Mouse (Mus musculus): Measurements from ENCODE around the gene Zdhhc11. TPM values are rescaled to one million over a fixed set of nuclear protein-coding genes. Genes with fewer than 3 reads are reported as not detected.
"Not testable (repeated sequence)": the region's sequence is repeated elsewhere in the genome, so short reads cannot be mapped to it uniquely, and the experiment has no call there.

Gene Zdhhc11
- polyA plus RNA-seq, 1 experiment from 2014 or later, result not detected

DNA sequence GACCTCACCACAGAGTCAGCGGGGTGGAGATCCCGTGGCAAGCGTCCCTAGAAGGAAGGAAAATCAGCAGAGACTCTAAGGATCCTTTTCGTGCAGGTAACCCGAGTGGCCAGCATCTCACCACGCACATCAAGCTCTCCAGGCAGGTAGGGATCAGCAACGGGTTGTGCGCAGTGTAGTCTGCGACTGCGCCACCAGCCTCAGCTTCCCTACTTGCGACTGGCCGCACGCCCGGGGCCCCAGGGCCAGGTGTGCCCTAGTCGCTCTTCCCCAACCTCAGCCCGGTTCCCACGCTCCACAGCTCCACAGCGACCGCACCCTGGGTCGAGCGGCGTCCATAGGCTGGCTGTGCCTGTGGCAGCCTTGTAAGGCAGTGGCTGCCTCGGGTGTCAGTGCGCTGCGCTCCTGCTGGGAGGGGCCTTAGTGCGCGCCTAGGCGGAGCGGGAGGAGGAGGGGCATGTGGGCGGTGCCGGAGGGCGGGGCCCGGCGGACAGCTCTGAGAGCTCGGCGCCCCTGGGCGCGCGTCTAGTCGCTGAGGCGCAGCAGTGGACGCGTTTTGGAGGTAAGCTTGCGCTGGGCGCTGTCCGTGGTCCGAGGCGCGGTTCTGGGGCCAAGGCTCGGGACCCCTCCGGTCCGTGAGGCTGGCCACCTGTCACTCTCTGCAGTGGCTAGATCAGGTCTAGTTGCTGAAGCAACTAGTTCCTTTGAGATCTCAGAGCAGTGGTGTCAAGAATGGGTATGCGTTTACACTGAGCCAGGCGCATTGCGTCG, 45.5 kb downstream of the Zdhhc11 start, which contains the start of gene Tppp:
Tppp (plus strand) TSS at position 460 of the 771 bp plus-strand sequence.
- H3K27ac ChIP-seq, result peak within 1 kb of the TSS; percentile 53
- whole genome bisulfite sequencing, result under 1% methylated on average over 54 of the region's 56 CpGs

DNA sequence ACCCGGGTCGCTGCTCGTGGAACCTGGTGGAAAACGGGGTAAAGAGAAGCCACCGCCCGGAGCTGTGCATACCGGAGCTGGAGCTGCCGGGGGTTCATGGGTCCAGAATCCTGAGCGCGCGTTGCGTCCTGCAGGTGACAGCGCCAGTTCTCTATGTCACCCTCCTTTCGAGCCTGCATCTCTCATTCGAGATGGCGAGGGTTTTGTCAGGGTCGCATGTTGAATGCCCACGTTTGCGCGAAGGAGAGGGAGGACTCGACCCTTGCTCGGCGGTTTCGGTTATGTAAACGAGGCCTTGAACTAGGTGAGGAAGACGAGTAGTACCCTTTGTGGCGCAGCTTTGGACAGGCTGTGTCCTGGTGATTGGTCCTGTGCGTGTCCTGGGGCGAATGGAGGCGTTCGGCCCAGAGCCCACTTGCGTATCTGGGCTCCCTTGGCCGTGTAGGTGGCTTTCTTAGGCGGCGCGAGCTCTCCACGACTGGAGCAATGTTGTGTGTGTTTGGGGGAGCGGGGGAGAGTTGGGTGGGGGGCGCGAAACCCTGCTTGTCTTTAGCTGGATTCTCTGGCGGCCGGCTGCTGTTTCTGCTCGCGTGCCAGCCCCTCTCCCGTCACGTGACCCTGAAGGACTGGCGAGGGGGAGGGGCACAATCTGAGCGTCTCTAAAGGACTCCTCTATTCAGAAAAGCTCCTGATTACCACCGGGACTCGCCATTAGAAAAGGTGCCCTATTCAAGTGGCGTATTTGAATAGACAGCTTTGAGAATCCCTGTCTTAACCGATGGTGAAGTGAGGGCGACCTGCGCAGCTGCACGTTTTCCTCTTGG, 46.4 kb downstream of the Zdhhc11 start:
- WGBS, result under 1% methylated on average over 55 of the region's 55 CpGs
- Histone ChIP-seq H3K27ac (peak overlapping the region; percentile 53), H3K36me3 (no peaks in the 10 kb centered on the region), H3K27me3 (peaks cover 37% of the 10 kb centered on the region), H3K9me3 (replicated peaks) (no peaks in the 10 kb centered on the region), H3K9ac (peak overlapping the region; percentile 64), H3K4me1 (peaks cover 14% of the 10 kb centered on the region), H3K4me2 (replicated peaks) (peak overlapping the region; percentile 97), H3K4me3 (peak overlapping the region; percentile 57)
- peak; percentile 78 for ATAC-seq (ENCODE audit: low FRiP score)

More for the DNA sequence above, 45.5 kb downstream of the Zdhhc11 start, which contains the start of gene Tppp:
- Histone ChIP-seq H3K27me3 (peaks cover 37% of the 10 kb centered on the region), H3K4me1 (0 out of 2 replicates have a peak, but pooled peaks cover 8% of the 10 kb centered on the region), H3K4me3 (peak within 1 kb of the TSS; percentile 57), H3K36me3 (no peaks in the 10 kb centered on the region), H3K9ac (peak within 1 kb of the TSS; percentile 64), H3K9me3 (replicated peaks) (no peaks in the 10 kb centered on the region), H3K4me2 (replicated peaks) (peak within 1 kb of the TSS; percentile 97)
- ATAC-seq (ENCODE audit: low FRiP score), result peak; percentile 92

- 11% methylated on average over 3 of the region's 3 CpGs for WGBS
- 0 out of 2 replicates have a peak, but pooled peaks have one; percentile 27 for ATAC-seq (ENCODE audit: low FRiP score)
- Histone ChIP-seq H3K27me3 (peaks cover 37% of the 10 kb centered on the region), H3K9me3 (replicated peaks) (no peaks in the 10 kb centered on the region), H3K4me1 (peaks cover 16% of the 10 kb centered on the region), H3K4me2 (replicated peaks) (peak overlapping the region; percentile 97), H3K27ac (peak overlapping the region; percentile 53), H3K36me3 (no peaks in the 10 kb centered on the region), H3K4me3 (peak overlapping the region; percentile 57), H3K9ac (peak overlapping the region; percentile 64)
These were observed 47.0 kb downstream of the Zdhhc11 start for GRCm38 (mm10) chr13:74010678-74011077.

DNA sequence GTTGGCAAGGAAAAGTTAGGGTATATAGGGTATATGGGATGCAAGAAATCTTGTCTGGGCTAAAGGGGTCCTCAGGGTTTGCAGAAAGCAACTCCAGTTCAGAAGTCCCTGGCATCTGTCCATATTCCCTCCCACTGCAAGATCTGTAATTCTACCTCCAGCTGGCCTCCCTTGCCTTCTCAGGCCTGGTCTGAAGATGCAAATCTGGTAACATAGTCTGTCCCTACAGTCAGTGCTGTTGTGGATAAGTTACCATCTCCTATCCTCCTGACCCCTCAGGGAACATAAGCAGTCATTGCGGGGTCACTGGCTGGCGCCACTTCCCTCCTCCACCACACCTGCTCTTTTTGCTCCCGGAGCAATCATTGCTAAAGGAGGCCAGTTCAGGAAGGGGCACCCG, 52.3 kb downstream of the Zdhhc11 start:
- WGBS, result 70% methylated on average over 4 of the region's 4 CpGs
- Histone ChIP-seq H3K9ac (no peak overlapping the region), H3K4me1 (peaks cover 13% of the 10 kb centered on the region), H3K36me3 (no peaks in the 10 kb centered on the region), H3K4me3 (no peak overlapping the region), H3K4me2 (replicated peaks) (no peak overlapping the region), H3K27me3 (peaks cover 5% of the 10 kb centered on the region; the same call in 1 of the 2 replicates), H3K27ac (no peak overlapping the region), H3K9me3 (replicated peaks) (no peaks in the 10 kb centered on the region)
- ATAC-seq (ENCODE audit: low FRiP score), result 0 out of 2 replicates have a peak, but pooled peaks have one; percentile 28

GRCm38 (mm10) chr13:74017426-74017825, 53.8 kb downstream of the Zdhhc11 start:
- H3K4me3 ChIP-seq, result no peak overlapping the region
- WGBS, result 72% methylated on average over 4 of the region's 4 CpGs
- no peaks in the 10 kb centered on the region for H3K36me3 ChIP-seq
- no peak overlapping the region for H3K9ac ChIP-seq
- no peak overlapping the region for H3K27ac ChIP-seq
- peaks cover 13% of the 10 kb centered on the region for H3K4me1 ChIP-seq
- H3K4me2 ChIP-seq (replicated peaks), result no peak overlapping the region
- H3K27me3 ChIP-seq, result no peaks in the 10 kb centered on the region
- no peaks in the 10 kb centered on the region for H3K9me3 ChIP-seq (replicated peaks)
- ATAC-seq (ENCODE audit: low FRiP score), result no peak

DNA sequence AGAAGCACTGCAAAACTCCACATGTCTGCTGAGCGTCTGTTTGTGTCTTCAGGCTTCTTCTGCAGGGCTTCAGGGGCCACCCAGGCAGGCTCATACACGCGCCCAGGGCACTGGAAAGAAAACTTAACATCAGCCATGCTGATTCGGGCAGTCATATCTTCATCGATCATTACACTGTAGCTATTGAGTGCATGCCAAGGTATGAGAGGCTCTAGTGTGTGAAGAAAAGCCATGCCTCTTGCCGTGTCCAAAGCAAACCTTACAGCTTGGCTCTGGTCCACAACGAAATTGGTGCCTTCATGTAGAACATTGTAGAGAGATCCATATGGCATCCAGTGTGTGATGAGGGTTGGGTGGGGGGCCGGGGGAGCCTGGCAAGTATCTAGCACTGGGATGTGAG, 55.4 kb downstream of the Zdhhc11 start:
- ATAC-seq (ENCODE audit: low FRiP score); H3K4me2 ChIP-seq (replicated peaks); H3K27ac ChIP-seq; H3K4me3 ChIP-seq; H3K9me3 ChIP-seq (replicated peaks); H3K36me3 ChIP-seq; H3K9ac ChIP-seq; H3K27me3 ChIP-seq: not testable (repeated sequence)
- H3K4me1 ChIP-seq, result peaks cover 13% of the 10 kb centered on the region
- 91% methylated on average over 8 of the region's 8 CpGs for WGBS

DNA sequence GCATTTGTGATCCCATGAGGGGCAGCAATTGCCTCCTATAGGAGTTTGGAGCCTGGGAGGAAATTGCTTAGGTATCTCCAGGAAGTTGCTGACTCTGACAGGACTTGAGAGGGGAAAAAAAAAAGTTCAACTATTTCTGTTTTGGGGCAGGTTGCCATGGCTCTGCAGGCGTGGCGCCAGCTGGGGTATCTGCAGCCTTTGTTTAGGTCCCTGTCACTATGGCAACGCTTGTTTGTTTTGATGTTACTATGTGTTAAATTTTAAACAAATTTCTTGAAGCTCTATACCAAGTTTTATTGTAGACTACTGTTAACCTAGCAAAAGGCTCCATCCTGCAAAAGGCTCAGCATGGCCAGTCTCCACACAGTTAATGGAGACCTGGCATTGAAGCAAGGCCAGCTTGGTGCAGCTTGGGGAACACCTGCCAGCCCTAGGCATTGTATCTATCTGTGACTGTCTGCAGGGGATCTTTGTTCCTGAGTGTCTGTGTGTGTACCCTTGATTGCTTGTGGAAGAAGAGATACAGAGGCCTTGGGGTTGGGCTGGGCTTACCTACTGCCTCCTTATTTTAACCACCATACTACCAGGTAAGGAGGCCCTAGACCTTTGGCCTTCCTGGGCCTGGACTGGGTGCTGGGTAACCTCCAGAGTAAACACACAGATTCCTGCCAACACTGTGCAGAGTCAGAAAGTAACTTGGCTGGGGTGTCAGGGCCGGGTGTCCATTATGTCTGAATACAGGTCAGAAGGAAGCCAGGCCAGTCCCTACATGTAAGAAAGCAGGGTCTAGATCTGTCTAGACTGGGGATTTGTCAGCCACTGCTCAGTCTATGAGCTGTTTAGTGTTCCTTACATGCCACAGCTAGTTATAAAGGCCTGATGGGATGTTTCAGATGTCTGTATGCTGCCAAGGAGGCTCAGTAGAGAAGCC, 61.8 kb downstream of the Zdhhc11 start:
- no peaks in the 10 kb centered on the region for H3K27me3 ChIP-seq
- H3K4me2 ChIP-seq (replicated peaks), result no peak overlapping the region
- peak; percentile 20; the same call in 1 of the 2 replicates for ATAC-seq (ENCODE audit: low FRiP score)
- no peak overlapping the region; the same call in 1 of the 2 replicates for H3K9ac ChIP-seq
- 67% methylated on average over 4 of the region's 4 CpGs for WGBS
- no peaks in the 10 kb centered on the region for H3K36me3 ChIP-seq
- no peak overlapping the region for H3K27ac ChIP-seq
- H3K4me3 ChIP-seq, result no peak overlapping the region
- no peaks in the 10 kb centered on the region for H3K9me3 ChIP-seq (replicated peaks)
- peaks cover 6% of the 10 kb centered on the region; the same call in 1 of the 2 replicates for H3K4me1 ChIP-seq

GRCm38 (mm10) chr13:74026215-74026614, 62.6 kb downstream of the Zdhhc11 start:
- Histone ChIP-seq H3K4me3 (no peak overlapping the region), H3K27ac (no peak overlapping the region), H3K4me1 (peaks cover 6% of the 10 kb centered on the region; the same call in 1 of the 2 replicates), H3K4me2 (replicated peaks) (no peak overlapping the region), H3K36me3 (no peaks in the 10 kb centered on the region), H3K9me3 (replicated peaks) (no peaks in the 10 kb centered on the region), H3K9ac (no peak overlapping the region; the same call in 1 of the 2 replicates), H3K27me3 (no peaks in the 10 kb centered on the region)
- 0 out of 2 replicates have a peak, but pooled peaks have one; percentile 31 for ATAC-seq (ENCODE audit: low FRiP score)
- WGBS, result 25% methylated on average over 2 of the region's 2 CpGs

DNA sequence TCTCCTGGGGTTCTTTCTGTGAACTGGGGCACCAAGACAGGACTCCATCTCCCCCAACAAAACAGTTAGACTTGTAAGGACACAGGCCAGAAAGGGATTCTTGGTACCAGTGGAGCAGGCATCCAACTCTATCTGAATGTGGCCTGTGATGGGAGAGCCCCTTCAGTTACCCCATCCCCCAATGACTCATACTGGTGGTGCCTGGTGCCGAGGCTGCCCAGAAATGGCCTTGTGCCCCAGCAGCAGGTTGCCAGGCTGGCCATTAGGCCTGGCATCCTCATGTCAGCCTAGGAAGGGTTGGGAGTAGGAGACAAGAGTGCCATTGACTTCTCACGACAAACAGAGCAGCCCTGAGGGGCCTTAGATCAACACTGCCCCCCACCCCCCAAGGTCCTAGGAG, 64.5 kb downstream of the Zdhhc11 start:
- no peak for ATAC-seq (ENCODE audit: low FRiP score)
- WGBS, result 69% methylated on average over 2 of the region's 2 CpGs

DNA sequence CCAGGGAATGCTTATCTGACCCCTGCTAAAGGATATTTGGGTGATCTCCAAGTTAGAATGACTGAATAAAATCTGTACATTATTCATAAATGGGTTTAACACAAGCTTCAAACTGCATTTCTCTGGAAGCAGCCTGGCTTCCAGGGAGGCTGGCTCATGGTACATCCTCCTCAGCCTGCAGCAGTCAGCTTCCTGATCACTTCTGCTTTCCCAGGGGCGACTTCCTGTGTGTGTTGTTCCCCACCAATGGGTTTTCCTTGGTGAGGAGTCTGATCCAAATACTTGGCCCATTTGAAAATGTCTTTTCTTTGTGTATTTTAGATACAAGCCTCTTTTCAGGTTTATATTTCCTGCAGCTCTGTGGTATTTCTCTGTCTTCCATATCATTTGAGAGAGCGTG, 65.4 kb downstream of the Zdhhc11 start:
- Histone ChIP-seq H3K27ac (no peak overlapping the region), H3K36me3 (peaks cover 15% of the 10 kb centered on the region; the same call in 1 of the 2 replicates), H3K4me1 (peaks cover 6% of the 10 kb centered on the region; the same call in 1 of the 2 replicates), H3K27me3 (no peaks in the 10 kb centered on the region), H3K9me3 (replicated peaks) (no peaks in the 10 kb centered on the region), H3K4me2 (replicated peaks) (no peak overlapping the region), H3K9ac (no peak overlapping the region), H3K4me3 (no peak overlapping the region)
- ATAC-seq (ENCODE audit: low FRiP score), result no peak
- WGBS, result 88% methylated on average over 2 of the region's 2 CpGs

More for the DNA sequence above, 64.5 kb downstream of the Zdhhc11 start:
- Histone ChIP-seq H3K9me3 (replicated peaks) (no peaks in the 10 kb centered on the region), H3K4me2 (replicated peaks) (no peak overlapping the region), H3K4me1 (peaks cover 6% of the 10 kb centered on the region; the same call in 1 of the 2 replicates), H3K27me3 (no peaks in the 10 kb centered on the region), H3K36me3 (peaks cover 13% of the 10 kb centered on the region; the same call in 1 of the 2 replicates), H3K27ac (no peak overlapping the region), H3K9ac (no peak overlapping the region), H3K4me3 (no peak overlapping the region)

DNA sequence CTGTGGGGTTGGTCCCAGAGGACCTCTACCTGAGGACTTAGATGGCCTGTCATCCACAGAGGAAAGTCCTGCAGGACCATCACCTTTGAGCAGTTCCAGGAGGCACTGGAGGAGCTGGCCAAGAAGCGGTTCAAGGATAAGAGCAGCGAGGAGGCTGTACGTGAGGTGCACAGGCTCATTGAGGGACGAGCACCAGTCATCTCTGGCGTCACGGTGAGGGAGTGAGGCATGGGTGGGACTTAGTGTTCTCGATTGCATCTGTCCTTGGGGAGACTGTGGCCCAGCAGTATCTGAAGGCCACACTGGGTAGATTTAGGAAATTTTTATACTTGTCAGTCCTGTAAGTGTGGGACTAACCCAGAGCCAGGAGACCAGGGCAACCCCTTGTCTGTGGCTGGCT, 67.0 kb downstream of the Zdhhc11 start:
- H3K9me3 ChIP-seq (replicated peaks), result no peaks in the 10 kb centered on the region
- no peak overlapping the region for H3K27ac ChIP-seq
- H3K9ac ChIP-seq, result no peak overlapping the region
- no peak overlapping the region for H3K4me3 ChIP-seq
- H3K4me1 ChIP-seq, result no peaks in the 10 kb centered on the region
- peaks cover 15% of the 10 kb centered on the region; the same call in 1 of the 2 replicates for H3K36me3 ChIP-seq
- WGBS, result 88% methylated on average over 7 of the region's 7 CpGs
- no peaks in the 10 kb centered on the region for H3K27me3 ChIP-seq
- no peak overlapping the region for H3K4me2 ChIP-seq (replicated peaks)
- no peak for ATAC-seq (ENCODE audit: low FRiP score)
